Mouse (Mus musculus) myocyte (in vitro differentiated cells): ENCODE measurements around the gene Unc5c. TPM values are rescaled to one million over a fixed set of nuclear protein-coding genes. Genes with fewer than 3 reads are reported as not detected.

Source experiments
- H3K27me3 ChIP-seq: one replicate; pipeline ENCODE4 v1.6.1; 2011; ENCODE audit not compliant: control insufficient read depth, insufficient read depth, insufficient read length
- H3K36me3 ChIP-seq: one replicate; pipeline ENCODE4 v1.6.1; 2011; ENCODE audit not compliant: control insufficient read depth, insufficient read depth
- H3K4me2 ChIP-seq: one replicate; pipeline ENCODE4 v1.6.1; 2011; ENCODE audit warnings: low read depth, control low read depth
- H3K4me3 ChIP-seq: one replicate; pipeline ENCODE4 v1.5.1; 2011; ENCODE audit warnings: mild to moderate bottlenecking, control low read depth, moderate library complexity
- H3K79me2 ChIP-seq: one replicate; pipeline ENCODE4 v1.6.1; 2011; ENCODE audit not compliant: control insufficient read depth, insufficient read depth
- H3ac ChIP-seq: one replicate; pipeline ENCODE4 v1.6.1; 2011; ENCODE audit not compliant: control insufficient read depth, insufficient read length
- CEBPB ChIP-seq: IDR thresholded peaks from 2 replicates; pipeline ENCODE4 v1.6.1; 2011; ENCODE audit warnings: mild to moderate bottlenecking, moderate library complexity; ENCODE audit not compliant: poor library complexity, insufficient read depth, severe bottlenecking
- E2F4 ChIP-seq: IDR thresholded peaks from one replicate; pipeline ENCODE4 v1.6.1; 2011; ENCODE audit warnings: mild to moderate bottlenecking, control low read depth, moderate library complexity; ENCODE audit not compliant: insufficient read depth
- MAX ChIP-seq: IDR thresholded peaks from one replicate; pipeline ENCODE4 v1.6.1; 2011; ENCODE audit warnings: low read depth, mild to moderate bottlenecking, control low read depth
- MYOD1 ChIP-seq, 3 experiments: IDR thresholded peaks; one replicate each; pipeline ENCODE4 v1.6.1; 2011; ENCODE audit warnings: control low read depth in 2 of 3, low read depth in 2 of 3, mild to moderate bottlenecking in 2 of 3, moderate library complexity in 1 of 3; ENCODE audit not compliant: insufficient read length in 2 of 3, control insufficient read depth in 1 of 3
- MYOG ChIP-seq, 3 experiments: IDR thresholded peaks; one replicate each; pipeline ENCODE4 v1.6.1; 2011; ENCODE audit warnings: control low read depth in 2 of 3, low read depth in 2 of 3, mild to moderate bottlenecking in 2 of 3; ENCODE audit not compliant: insufficient read length in 2 of 3, control insufficient read depth in 1 of 3, insufficient read depth in 1 of 3
- POLR2A ChIP-seq: IDR thresholded peaks from one replicate; pipeline ENCODE4 v1.6.1; 2011; ENCODE audit warnings: low read depth, mild to moderate bottlenecking, control low read depth, moderate library complexity; ENCODE audit not compliant: insufficient read length
- POLR2AphosphoS2 ChIP-seq: IDR thresholded peaks from one replicate; pipeline ENCODE4 v1.6.1; 2011; ENCODE audit warnings: low read depth, control low read depth; ENCODE audit not compliant: insufficient read length
- REST ChIP-seq: IDR thresholded peaks from one replicate; pipeline ENCODE4 v1.6.1; 2011; ENCODE audit warnings: mild to moderate bottlenecking, control low read depth, moderate library complexity; ENCODE audit not compliant: insufficient read depth, insufficient read length
- SRF ChIP-seq: IDR thresholded peaks from one replicate; pipeline ENCODE4 v1.6.1; 2011; ENCODE audit warnings: low read depth; ENCODE audit not compliant: control insufficient read depth, insufficient read length
- TCF12 ChIP-seq: IDR thresholded peaks from one replicate; pipeline ENCODE4 v1.6.1; 2011; ENCODE audit warnings: mild to moderate bottlenecking, control low read depth; ENCODE audit not compliant: poor library complexity, insufficient read depth, severe bottlenecking
- TCF3 ChIP-seq: IDR thresholded peaks from one replicate; pipeline ENCODE4 v1.6.1; 2011; ENCODE audit warnings: low read depth, control low read depth; ENCODE audit not compliant: insufficient read length
- USF1 ChIP-seq: IDR thresholded peaks from one replicate; pipeline ENCODE4 v1.6.1; 2011; ENCODE audit warnings: low read depth, mild to moderate bottlenecking, control low read depth, moderate library complexity
- polyA plus RNA-seq: library from polyadenylated mRNA; unstranded; fragments of >200 nt; fragmentation: generic; extraction: Trizol; gene quantifications from one replicate; pipeline ENCODE4 v1.2.1, GENCODE M21; 2012; ENCODE audit warnings: missing spikeins

Unc5c gene
- polyA plus RNA-seq, 1 experiment: 1.00 TPM

- Histone ChIP-seq H3K4me2 (no peak overlapping the region), H3K27me3 (no peaks in the 10 kb centered on the region), H3ac (no peak overlapping the region), H3K36me3 (no peaks in the 10 kb centered on the region), H3K79me2 (no peaks in the 10 kb centered on the region), H3K4me3 (no peak overlapping the region)
- TF ChIP-seq REST: no peak
- TF ChIP-seq TCF12: no peak
- TF ChIP-seq MAX: no peak
- TF ChIP-seq E2F4: no peak
- TF ChIP-seq MYOG (IDR thresholded peaks at IDR 0.05; ENCODE audit: control insufficient read depth in 1 of 3, insufficient read depth in 1 of 3, insufficient read length in 2 of 3, low read depth in 2 of 3): no peak
- no peak for TF ChIP-seq CEBPB
- no peak for TF ChIP-seq TCF3
Measured at GRCm38 (mm10) chr3:141819331-141819941, 354.4 kb downstream of the Unc5c start.

- Histone ChIP-seq H3ac (no peak overlapping the region), H3K36me3 (no peaks in the 10 kb centered on the region), H3K27me3 (no peaks in the 10 kb centered on the region), H3K4me3 (no peak overlapping the region), H3K4me2 (no peak overlapping the region), H3K79me2 (no peaks in the 10 kb centered on the region)
- no peak for TF ChIP-seq POLR2A
- TF ChIP-seq MYOD1 (IDR thresholded peaks at IDR 0.05; ENCODE audit: control insufficient read depth in 1 of 3, insufficient read length in 2 of 3, low read depth in 2 of 3): no peak
- no peak for TF ChIP-seq MAX
- no peak for TF ChIP-seq CEBPB
- TF ChIP-seq MYOG (IDR thresholded peaks at IDR 0.05; ENCODE audit: control insufficient read depth in 1 of 3, insufficient read depth in 1 of 3, insufficient read length in 2 of 3, low read depth in 2 of 3): no peak
- no peak for TF ChIP-seq E2F4
Measured at GRCm38 (mm10) chr3:141828301-141828700, 363.3 kb downstream of the Unc5c start.

- Histone ChIP-seq H3K36me3 (no peaks in the 10 kb centered on the region), H3K79me2 (no peaks in the 10 kb centered on the region), H3ac (no peak overlapping the region), H3K27me3 (no peaks in the 10 kb centered on the region), H3K4me2 (no peak overlapping the region), H3K4me3 (no peak overlapping the region)
- TF ChIP-seq TCF12 (no peak), SRF (no peak), CEBPB (no peak), MYOG (IDR thresholded peaks at IDR 0.05; ENCODE audit: control insufficient read depth in 1 of 3, insufficient read depth in 1 of 3, insufficient read length in 2 of 3, low read depth in 2 of 3) (no peak), MYOD1 (IDR thresholded peaks at IDR 0.05; ENCODE audit: control insufficient read depth in 1 of 3, insufficient read length in 2 of 3, low read depth in 2 of 3) (no peak), TCF3 (no peak), USF1 (no peak), E2F4 (no peak), POLR2AphosphoS2 (no peak), MAX (no peak), POLR2A (no peak), REST (no peak)
Measured at GRCm38 (mm10) chr3:141831135-141831534, 366.1 kb downstream of the Unc5c start.

GRCm38 (mm10) chr3:141838864-141839263 lies 373.8 kb downstream of the Unc5c start:
- Histone ChIP-seq H3K4me3 (no peak overlapping the region), H3ac (no peak overlapping the region), H3K36me3 (no peaks in the 10 kb centered on the region), H3K79me2 (no peaks in the 10 kb centered on the region), H3K27me3 (no peaks in the 10 kb centered on the region), H3K4me2 (no peak overlapping the region)
- no peak for TF ChIP-seq REST
- no peak for TF ChIP-seq SRF
- no peak for TF ChIP-seq TCF12
- no peak for TF ChIP-seq E2F4
- no peak for TF ChIP-seq TCF3
- no peak for TF ChIP-seq POLR2AphosphoS2
- TF ChIP-seq USF1: no peak
- TF ChIP-seq MYOD1 (IDR thresholded peaks at IDR 0.05; ENCODE audit: control insufficient read depth in 1 of 3, insufficient read length in 2 of 3, low read depth in 2 of 3): no peak
- no peak for TF ChIP-seq MAX
- TF ChIP-seq MYOG (IDR thresholded peaks at IDR 0.05; ENCODE audit: control insufficient read depth in 1 of 3, insufficient read depth in 1 of 3, insufficient read length in 2 of 3, low read depth in 2 of 3): no peak
- TF ChIP-seq CEBPB: no peak
- TF ChIP-seq POLR2A: no peak

- TF ChIP-seq CEBPB: no peak
- no peak for TF ChIP-seq USF1
- no peak for TF ChIP-seq TCF3
- no peak for TF ChIP-seq SRF
- TF ChIP-seq REST: no peak
- TF ChIP-seq TCF12: no peak
- TF ChIP-seq POLR2A: no peak
- no peak for TF ChIP-seq MYOG (IDR thresholded peaks at IDR 0.05; ENCODE audit: control insufficient read depth in 1 of 3, insufficient read depth in 1 of 3, insufficient read length in 2 of 3, low read depth in 2 of 3)
- no peak for TF ChIP-seq POLR2AphosphoS2
- no peak for TF ChIP-seq E2F4
- TF ChIP-seq MAX: no peak
- no peak for TF ChIP-seq MYOD1 (IDR thresholded peaks at IDR 0.05; ENCODE audit: control insufficient read depth in 1 of 3, insufficient read length in 2 of 3, low read depth in 2 of 3)
- no peak overlapping the region for H3ac ChIP-seq
- no peak overlapping the region for H3K4me3 ChIP-seq
- no peaks in the 10 kb centered on the region for H3K27me3 ChIP-seq
- no peak overlapping the region for H3K4me2 ChIP-seq
- no peaks in the 10 kb centered on the region for H3K79me2 ChIP-seq
- no peaks in the 10 kb centered on the region for H3K36me3 ChIP-seq
Measured at GRCm38 (mm10) chr3:141849206-141849605, 384.2 kb downstream of the Unc5c start.
